Mouse (Mus musculus) CH12.LX (cell line): ENCODE measurements around the gene Rdh7.

Experiments
- BHLHE40 ChIP-seq: IDR thresholded peaks from 2 replicates; pipeline ENCODE4 v1.6.1; 2011; ENCODE audit warnings: mild to moderate bottlenecking, low read depth, low read length, improper control_type of control experiment
- CTCF ChIP-seq, 2 experiments: IDR thresholded peaks in 1 of 2; conservative IDR thresholded peaks in 1 of 2; 2 replicates each; pipeline ENCODE4 v1.5.1; 2011 to 2012; ENCODE audit warnings: low read depth in 2 of 2, low read length in 2 of 2, improper control_type of control experiment in 1 of 2, inconsistent platforms in 1 of 2, mild to moderate bottlenecking in 1 of 2, moderate library complexity in 1 of 2
- JUN ChIP-seq: IDR thresholded peaks from 2 replicates; pipeline ENCODE4 v1.6.1; 2011; ENCODE audit warnings: low read depth, mild to moderate bottlenecking, low read length, improper control_type of control experiment, moderate library complexity; ENCODE audit not compliant: insufficient read depth
- KAT2A ChIP-seq: IDR thresholded peaks from 2 replicates; pipeline ENCODE4 v1.6.1; 2012; ENCODE audit warnings: low read length, improper control_type of control experiment, inconsistent platforms; ENCODE audit not compliant: insufficient replicate concordance
- POLR2A ChIP-seq: IDR thresholded peaks from 2 replicates; pipeline ENCODE4 v1.6.1; 2011; ENCODE audit warnings: low read depth, mild to moderate bottlenecking, improper control_type of control experiment, low read length
- POLR2AphosphoS2 ChIP-seq: IDR thresholded peaks from 2 replicates; pipeline ENCODE4 v1.6.1; 2011; ENCODE audit warnings: low read depth, low read length, improper control_type of control experiment
- TCF12 ChIP-seq: IDR thresholded peaks from 2 replicates; pipeline ENCODE4 v1.6.1; 2014; ENCODE audit warnings: low read depth, mild to moderate bottlenecking, inconsistent platforms, low read length, improper control_type of control experiment
- USF1 ChIP-seq: IDR thresholded peaks from 2 replicates; pipeline ENCODE4 v1.6.1; 2014; ENCODE audit warnings: low read depth, mild to moderate bottlenecking, inconsistent platforms, low read length, improper control_type of control experiment

DNA sequence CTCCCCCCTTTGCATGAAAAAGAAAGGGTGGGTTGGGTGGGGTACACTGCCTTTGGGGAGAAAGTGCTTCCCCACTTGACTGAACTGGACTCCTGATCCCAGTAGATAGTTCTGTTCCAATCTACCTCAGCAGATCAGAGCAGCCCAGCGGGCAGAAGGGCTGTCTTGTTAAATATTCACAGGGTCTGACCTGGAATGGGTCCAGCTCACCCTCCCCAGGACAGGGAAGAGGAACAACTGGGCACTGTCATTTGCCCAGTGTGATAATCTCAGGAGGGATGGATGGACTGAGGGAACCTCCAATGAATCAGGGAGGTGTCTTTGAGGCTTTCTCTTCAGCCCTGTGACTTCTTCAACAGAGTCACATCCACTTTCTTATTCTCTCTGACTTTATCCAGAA is 40.5 kb downstream of the Rdh7 start:
- no peak for TF ChIP-seq POLR2AphosphoS2
- no peak for TF ChIP-seq POLR2A
- TF ChIP-seq BHLHE40, result no peak
- no peak for TF ChIP-seq CTCF (conservative IDR thresholded peaks at IDR 0.05 in 1 of 2, IDR thresholded peaks at IDR 0.05 in 1 of 2; ENCODE audit: low read depth in 2 of 2, low read length in 2 of 2)
- no peak for TF ChIP-seq JUN
- no peak for TF ChIP-seq USF1
- no peak for TF ChIP-seq TCF12
- TF ChIP-seq KAT2A, result no peak
